Mouse (Mus musculus): ENCODE results near the gene Rasgrf1. TPM values are rescaled to one million over a fixed set of nuclear protein-coding genes. Genes with fewer than 3 reads are reported as not detected.

Rasgrf1 gene
- polyA plus RNA-seq, 1 experiment: 6.0 TPM

- no peak for TF ChIP-seq POLR2A (IDR thresholded peaks at IDR 0.05; ENCODE audit: borderline replicate concordance, extremely low read depth, insufficient read depth, insufficient read length, poor library complexity, severe bottlenecking)
- no peak for TF ChIP-seq CTCF (IDR thresholded peaks at IDR 0.05; ENCODE audit: borderline replicate concordance, extremely low read depth, insufficient read depth, insufficient read length)
These were observed 157.6 kb downstream of the Rasgrf1 start for GRCm38 (mm10) chr9:90067341-90067740.

GRCm38 (mm10) chr9:90068786-90069185, 159.1 kb downstream of the Rasgrf1 start:
- DNase-seq (ENCODE audit: low read depth): no peak
- TF ChIP-seq CTCF (IDR thresholded peaks at IDR 0.05; ENCODE audit: borderline replicate concordance, extremely low read depth, insufficient read depth, insufficient read length) (no peak), POLR2A (IDR thresholded peaks at IDR 0.05; ENCODE audit: borderline replicate concordance, extremely low read depth, insufficient read depth, insufficient read length, poor library complexity, severe bottlenecking) (no peak)

More at GRCm38 (mm10) chr9:90067341-90067740, 157.6 kb downstream of the Rasgrf1 start:
- no peak for DNase-seq (ENCODE audit: low read depth)

- TF ChIP-seq POLR2A (IDR thresholded peaks at IDR 0.05; ENCODE audit: borderline replicate concordance, extremely low read depth, insufficient read depth, insufficient read length, poor library complexity, severe bottlenecking) (no peak), CTCF (IDR thresholded peaks at IDR 0.05; ENCODE audit: borderline replicate concordance, extremely low read depth, insufficient read depth, insufficient read length) (no peak)
- no peak for DNase-seq (ENCODE audit: low read depth)
These were observed 159.8 kb downstream of the Rasgrf1 start for GRCm38 (mm10) chr9:90069485-90069884.

- no peak for DNase-seq (ENCODE audit: low read depth)
- TF ChIP-seq POLR2A (IDR thresholded peaks at IDR 0.05; ENCODE audit: borderline replicate concordance, extremely low read depth, insufficient read depth, insufficient read length, poor library complexity, severe bottlenecking) (no peak), CTCF (IDR thresholded peaks at IDR 0.05; ENCODE audit: borderline replicate concordance, extremely low read depth, insufficient read depth, insufficient read length) (no peak)
These were observed 160.5 kb downstream of the Rasgrf1 start for GRCm38 (mm10) chr9:90070174-90070573.

GRCm38 (mm10) chr9:90075336-90075735, 165.6 kb downstream of the Rasgrf1 start:
- TF ChIP-seq POLR2A (IDR thresholded peaks at IDR 0.05; ENCODE audit: borderline replicate concordance, extremely low read depth, insufficient read depth, insufficient read length, poor library complexity, severe bottlenecking): no peak
- TF ChIP-seq CTCF (IDR thresholded peaks at IDR 0.05; ENCODE audit: borderline replicate concordance, extremely low read depth, insufficient read depth, insufficient read length): no peak
- no peak for DNase-seq (ENCODE audit: low read depth)

- no peak for DNase-seq (ENCODE audit: low read depth)
- TF ChIP-seq CTCF (IDR thresholded peaks at IDR 0.05; ENCODE audit: borderline replicate concordance, extremely low read depth, insufficient read depth, insufficient read length): no peak
- no peak for TF ChIP-seq POLR2A (IDR thresholded peaks at IDR 0.05; ENCODE audit: borderline replicate concordance, extremely low read depth, insufficient read depth, insufficient read length, poor library complexity, severe bottlenecking)
These were observed 166.4 kb downstream of the Rasgrf1 start for GRCm38 (mm10) chr9:90076131-90076530.

Other genes starting within 250 kb of the Rasgrf1 start
- 38.1 TPM in 2 replicates for gene Tmed3, start 204.8 kb upstream of the Rasgrf1 start, polyA plus RNA-seq (2012; rRNA removed)
- 0.09 and 0.10 TPM in 2 replicates for gene Ankrd34c, start 171.4 kb upstream of the Rasgrf1 start, polyA plus RNA-seq (2012; rRNA removed)
- 5.5 and 7.4 TPM in 2 replicates for gene Ctsh, start 144.2 kb downstream of the Rasgrf1 start, polyA plus RNA-seq (2012; rRNA removed)
- 449 and 465 TPM in 2 replicates for gene Morf4l1, start 204.9 kb downstream of the Rasgrf1 start, polyA plus RNA-seq (2012; rRNA removed)